Mouse (Mus musculus): ENCODE data around the gene Gm20481.
"Not testable (repeated sequence)": the region's sequence is repeated elsewhere in the genome, so short reads cannot be mapped to it uniquely, and the experiment has no call there.

Gm20481 gene

DNA sequence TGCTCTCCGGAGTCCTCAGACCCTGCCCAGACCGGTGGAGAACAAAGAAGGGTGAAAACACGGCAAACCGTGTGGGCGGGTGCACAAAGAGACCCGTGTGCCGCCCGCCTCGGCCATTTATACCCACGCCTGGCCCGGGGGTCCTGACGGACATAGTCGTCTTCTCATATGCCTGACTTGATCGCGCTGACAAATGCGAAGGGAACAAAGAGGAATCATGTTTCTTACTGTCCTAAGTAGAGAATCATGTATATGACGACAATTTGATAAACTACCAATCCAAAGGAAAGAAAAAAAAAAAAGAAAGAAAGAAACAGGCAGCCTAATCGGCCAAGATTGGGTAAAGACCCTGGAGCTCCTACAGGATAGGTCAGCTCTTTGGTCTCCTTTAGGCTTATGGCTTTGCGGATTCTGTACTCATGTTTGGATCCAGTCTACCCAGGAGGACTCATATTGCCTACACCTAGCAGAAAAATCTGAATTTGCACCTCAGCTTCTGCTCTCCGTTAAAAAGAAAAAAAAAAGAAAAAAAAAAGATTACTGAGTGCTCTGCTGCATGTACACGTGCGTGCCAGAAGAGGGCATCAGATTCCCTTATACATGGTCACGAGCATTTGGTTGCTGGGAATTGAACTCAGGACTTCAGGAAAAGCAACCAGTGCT is 17.2 kb upstream of the Gm20481 start:
- DNase-seq: peak; percentile 99

DNA sequence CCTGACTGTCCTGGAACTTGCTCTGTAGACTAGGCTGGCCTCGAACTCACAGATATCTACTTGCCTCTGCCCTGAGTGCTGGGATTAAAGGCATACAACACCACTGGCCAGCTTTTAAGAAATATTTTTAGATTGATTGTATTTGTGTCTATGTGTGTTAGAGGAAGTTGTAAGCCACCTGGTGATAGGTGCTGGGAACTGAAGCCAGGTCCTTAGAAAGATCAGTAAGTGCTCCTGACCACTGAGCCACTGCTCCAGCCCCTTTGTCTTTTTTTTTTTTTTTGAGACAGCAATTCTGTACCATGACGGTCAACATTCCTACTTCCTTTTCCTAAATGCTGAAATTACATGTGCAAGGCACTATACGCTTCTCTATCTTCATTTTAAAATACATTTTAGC is 16.5 kb upstream of the Gm20481 start:
- no peak for DNase-seq

DNA sequence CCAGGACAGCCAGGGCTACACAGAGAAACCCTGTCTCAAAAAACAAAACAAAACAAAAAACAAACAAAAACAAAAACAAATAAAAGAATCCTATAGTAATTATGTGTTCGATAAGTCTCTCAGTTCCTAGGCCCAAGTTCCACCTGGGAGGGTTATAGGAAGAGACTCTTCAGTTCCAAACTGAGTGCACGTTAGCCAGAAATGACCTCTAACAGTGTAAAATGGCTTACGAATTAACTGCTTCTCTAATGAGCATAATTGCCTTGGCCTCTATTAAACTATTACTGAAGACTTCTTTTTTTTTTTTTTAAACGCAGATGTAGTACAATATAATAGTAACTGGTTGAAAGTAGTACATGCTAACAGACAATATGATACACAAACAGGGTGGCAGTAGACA is 15.8 kb upstream of the Gm20481 start:
- no peak for DNase-seq

DNA sequence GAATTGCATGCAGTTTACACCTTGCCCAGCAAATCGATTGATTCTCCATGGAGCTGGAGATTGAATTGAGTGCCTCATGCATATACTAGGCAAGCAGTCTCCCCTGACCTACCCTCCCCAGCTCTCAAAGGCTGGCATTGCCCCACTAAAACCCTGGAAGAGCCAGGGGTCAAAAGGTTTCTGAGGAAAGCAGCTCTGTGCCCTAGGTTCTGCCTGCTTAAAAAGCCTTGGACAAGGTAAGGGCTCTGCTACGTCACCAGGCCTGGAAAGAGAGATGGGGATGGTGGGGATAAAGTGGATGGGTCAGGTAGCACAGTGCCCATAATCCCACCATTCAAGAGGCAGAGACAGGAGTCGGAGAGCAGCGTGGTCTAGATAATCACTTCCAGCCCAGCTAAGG is 14.9 kb upstream of the Gm20481 start:
- DNase-seq: peak; percentile 90

DNA sequence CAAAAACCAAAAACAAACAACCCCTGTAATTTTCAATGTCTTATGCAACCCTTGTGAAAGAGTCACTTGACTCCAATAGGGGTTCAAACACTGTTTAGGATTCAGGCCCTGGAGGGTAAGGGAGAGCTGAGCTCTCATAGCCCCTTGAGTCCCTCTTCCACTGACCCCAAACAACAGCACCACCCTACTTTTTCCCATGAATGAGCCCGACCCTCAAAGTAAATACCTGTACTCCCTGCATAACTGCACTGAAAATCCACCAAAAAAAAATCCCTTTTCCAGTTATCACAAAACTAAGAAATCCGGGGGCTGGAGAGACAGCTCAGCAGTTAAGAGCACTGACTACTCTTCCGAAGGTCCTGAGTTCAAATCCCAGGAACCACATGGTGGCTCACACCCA is 13.8 kb upstream of the Gm20481 start:
- no peak for DNase-seq

DNA sequence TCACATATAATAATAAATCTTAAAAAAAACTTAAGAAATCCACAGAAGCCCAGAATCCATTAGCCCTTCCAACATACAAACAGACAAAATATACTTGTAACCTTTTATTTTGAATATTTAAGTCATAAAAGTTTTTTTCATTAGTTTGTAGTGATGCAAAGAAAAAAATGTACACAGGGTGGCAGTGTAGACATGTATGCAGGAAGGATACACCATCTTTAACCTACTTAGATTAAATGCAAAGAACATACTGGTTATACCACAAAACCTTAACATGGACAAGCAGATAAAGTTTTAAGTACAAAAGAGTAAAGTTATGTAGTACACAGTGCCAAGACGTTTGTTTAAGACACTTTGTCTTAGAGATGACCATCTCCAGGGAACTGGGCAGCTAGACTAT is 13.4 kb upstream of the Gm20481 start:
- DNase-seq: no peak

DNA sequence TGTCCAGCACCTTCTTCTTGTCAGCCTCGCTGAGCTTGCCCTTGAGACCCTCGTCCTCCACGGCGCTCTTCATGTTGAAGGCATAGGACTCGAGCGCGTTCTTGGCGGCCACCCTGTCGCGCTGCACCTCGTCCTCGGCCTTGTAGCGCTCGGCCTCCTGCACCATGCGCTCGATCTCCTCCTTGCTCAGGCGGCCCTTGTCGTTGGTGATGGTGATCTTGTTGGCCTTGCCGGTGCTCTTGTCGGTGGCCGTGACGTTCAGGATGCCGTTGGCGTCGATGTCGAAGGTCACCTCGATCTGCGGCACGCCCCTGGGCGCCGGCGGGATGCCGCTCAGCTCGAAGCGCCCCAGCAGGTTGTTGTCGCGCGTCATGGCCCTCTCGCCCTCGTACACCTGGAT is 12.4 kb upstream of the Gm20481 start:
- peak; percentile 94 for DNase-seq

DNA sequence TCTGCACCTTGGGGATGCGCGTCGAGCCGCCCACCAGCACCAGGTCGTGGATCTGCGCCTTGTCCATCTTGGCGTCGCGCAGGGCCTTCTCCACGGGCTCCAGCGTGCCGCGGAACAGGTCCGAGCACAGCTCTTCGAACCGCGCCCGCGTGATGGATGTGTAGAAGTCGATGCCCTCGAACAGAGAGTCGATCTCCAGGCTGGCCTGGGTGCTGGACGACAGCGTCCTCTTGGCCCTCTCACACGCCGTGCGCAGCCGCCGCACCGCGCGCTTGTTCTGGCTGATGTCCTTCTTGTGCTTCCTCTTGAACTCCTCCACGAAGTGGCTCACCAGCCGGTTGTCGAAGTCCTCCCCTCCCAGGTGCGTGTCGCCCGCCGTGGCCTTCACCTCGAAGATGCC is 11.7 kb upstream of the Gm20481 start:
- peak; percentile 90 for DNase-seq

DNA sequence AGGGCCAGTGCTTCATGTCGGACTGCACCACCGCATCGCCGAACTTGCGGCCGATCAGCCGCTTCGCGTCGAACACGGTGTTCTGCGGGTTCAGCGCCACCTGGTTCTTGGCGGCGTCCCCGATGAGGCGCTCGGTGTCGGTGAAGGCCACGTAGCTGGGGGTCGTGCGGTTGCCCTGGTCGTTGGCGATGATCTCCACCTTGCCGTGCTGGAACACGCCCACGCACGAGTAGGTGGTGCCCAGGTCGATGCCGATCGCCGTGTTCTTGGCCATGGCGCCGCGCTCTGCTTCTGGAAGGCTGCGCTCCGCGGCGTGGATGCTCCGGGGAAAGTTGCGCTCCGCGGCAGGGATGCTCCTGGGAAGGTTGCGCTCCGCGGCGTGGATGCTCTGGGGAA is 11.0 kb upstream of the Gm20481 start:
- peak; percentile 87 for DNase-seq

DNA sequence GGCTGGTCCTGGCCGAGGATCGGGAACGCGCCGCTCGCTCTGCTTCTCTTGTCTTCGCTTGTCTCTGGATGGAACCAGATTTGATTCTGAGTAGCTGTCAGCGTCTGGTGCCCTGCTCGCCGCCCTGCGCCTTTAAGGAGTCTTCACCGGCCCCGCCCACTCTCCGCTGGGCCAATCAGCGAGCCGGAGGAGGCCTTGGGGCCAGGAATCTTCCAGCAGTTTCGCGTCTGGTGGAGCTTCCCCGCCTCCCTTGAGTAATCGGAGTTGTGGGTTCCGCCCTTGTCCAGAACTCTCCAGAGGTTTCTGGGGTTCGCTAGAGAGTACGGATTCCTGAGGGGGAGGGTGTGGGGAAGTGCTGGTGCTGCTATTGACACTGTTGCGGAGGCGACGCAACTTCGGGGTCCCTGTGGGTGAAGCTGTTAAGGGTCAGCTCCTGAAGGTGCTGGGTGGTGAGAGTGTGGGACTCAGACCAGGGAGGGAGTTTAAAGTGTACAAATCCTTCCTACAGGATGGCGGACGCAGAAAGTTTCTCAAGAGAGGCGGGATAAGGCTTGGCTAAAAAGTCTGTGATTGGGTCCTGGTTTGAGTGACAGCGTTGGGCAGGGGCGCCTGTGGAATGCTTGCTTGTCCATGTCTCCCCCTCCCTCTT is 10.5 kb upstream of the Gm20481 start, which contains the start of gene Hspa1b:
Gene Hspa1b, minus strand, starts transcription at position 109 of the 649 bp plus-strand sequence.
- peak; percentile 99 for DNase-seq

DNA sequence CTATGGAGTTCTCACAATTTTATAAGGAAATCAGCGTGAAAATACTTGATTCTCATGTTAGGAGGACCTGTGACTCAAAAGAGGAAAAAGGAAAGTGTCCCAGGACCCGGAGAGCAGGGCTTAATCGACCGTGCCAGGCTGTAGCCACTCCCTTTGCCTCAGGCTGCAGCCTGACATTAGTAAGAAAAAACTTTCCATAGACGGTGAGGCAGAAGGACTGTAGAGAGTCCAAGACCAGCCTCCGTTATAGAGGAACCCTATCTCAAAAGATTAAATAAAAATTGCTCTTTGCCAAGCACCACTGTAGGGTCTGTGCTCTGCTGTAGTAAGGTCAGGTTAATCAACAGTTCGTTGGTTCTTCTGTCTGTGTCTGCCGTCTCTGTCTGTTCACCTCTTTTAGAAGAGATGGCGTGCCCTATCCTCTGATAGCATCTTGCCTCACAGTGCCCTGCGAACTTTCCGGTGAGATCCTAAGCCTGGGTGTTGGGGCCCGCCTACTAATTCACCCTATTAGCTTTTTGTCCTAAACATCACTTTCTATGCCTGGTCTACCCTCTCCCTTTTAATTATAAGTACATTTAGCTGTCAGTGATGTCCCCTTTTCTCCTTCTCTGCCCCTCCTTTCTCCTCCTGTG is 9.7 kb upstream of the Gm20481 start:
- peak; percentile 96 for DNase-seq

DNA sequence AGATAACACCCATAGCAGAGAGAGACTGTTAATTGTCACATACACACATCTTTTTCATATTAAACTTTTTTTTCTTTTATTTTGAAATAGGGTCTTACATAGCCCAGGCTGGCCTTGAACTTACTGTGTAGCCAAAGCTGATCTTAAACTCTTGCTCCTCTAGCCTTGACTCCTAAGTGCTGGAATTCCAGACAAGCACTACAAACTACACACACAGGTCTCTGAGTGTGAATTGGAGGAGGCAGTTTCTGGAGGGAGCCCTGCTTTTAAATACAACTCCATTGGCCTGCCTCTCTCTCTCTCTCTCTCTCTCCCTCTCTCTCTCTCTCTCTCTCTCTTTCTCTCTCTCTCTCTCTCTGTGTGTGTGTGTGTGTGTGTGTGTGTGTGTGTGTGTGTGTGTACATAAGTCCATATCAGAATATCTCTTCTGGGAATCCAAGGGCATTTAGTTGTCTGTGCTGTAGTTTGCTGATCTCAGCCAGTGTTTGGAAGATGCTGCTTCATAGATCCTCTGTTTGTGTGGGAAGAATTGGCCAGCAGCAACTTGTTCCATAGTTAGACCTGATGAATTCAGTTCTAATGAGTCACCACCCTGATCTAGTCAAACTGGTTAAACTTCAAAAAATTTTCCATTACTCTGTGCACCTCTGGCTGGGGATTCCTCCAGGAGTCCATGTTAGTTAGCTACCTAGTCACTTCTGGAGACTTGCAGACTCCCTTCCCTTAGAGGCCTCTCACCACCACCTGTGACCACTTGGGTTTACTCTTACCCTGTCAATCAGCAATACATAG is 8.8 kb upstream of the Gm20481 start:
- peak; percentile 84 for DNase-seq

DNA sequence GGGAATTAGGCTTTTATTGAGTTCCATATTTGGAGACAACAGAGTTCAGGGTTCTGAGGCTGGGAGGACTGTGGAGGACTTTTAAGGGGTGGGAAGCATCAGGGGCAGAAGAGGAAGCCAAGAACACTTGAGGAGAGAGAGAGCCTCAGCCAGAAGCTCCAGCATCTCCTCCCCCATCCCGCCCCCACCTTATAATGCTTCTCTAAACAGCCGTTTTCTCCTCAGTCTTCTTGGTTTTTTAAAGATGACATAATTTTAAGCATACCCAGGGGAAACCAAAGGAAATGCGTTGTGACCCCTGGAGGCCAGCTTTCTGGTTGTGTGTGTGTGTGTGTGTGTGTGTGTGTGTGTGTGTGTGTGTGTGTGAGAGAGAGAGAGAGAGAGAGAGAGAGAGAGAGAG is 7.6 kb upstream of the Gm20481 start:
- peak; percentile 95 for DNase-seq

DNA sequence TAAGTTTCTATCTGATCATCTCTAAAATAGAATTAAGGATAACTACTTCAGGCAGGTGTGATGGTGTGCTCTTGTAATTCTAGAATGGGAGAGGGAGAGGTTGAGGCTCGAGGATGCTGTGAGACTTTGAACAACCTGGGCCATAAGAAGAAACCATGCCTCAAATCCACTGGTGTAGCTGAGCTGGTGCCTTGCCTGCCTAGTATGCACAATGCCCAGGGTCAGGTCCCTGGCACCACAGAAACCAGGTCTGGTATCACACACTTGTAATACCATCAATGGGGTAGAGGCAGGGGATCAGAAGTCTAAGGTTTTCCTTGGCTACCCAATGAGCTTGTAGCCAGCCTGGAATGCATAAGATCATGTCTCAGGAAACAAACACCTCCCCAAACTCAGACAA is 6.9 kb upstream of the Gm20481 start:
- DNase-seq: peak; percentile 91

DNA sequence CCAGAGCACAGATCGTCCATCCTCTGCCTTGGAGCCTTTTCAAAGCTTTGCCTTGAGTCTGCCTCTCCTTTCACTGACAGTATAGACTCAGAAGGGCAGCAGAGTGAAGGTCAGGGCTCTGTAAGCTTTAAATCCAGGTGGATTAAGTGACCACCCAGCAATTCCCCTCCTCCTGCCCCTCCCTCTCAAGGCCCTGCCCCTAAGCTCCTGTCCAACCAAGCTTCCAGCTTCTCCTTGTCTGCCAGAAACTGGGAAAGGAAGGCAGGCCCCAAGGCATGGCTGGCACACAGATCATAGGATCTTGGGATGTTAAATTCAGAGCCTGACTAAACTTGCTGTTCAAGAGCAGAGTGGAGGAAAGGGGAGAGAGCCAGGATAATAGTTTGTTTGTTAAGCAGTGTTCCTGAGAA is 5.1 kb upstream of the Gm20481 start:
- DNase-seq: peak; percentile 93

DNA sequence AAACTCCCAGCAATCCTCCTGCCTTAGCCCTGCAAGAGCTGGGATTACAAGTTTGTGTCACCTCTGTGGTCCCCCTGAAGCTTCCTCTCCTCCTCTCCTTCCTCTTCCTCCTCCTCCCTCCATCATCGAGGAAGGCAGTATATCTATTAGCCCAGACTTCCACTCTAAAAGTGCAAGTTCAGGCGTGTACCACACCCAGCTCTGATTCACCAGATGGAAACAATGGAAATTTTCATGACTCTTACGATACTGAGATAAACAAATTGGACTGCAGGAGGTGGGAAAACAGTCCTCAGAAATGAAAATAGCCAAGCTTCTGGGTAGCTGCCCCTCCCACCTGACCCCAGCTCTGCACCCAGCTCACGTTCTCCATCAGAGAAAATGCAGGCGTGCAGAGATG is 4.1 kb upstream of the Gm20481 start:
- DNase-seq: peak; percentile 92

DNA sequence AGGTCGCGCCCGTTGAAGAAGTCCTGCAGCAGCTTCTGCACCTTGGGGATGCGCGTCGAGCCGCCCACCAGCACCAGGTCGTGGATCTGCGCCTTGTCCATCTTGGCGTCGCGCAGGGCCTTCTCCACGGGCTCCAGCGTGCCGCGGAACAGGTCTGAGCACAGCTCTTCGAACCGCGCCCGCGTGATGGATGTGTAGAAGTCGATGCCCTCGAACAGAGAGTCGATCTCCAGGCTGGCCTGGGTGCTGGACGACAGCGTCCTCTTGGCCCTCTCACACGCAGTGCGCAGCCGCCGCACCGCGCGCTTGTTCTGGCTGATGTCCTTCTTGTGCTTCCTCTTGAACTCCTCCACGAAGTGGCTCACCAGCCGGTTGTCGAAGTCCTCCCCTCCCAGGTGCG is 1.1 kb downstream of the Gm20481 start:
- DNase-seq: peak; percentile 91

DNA sequence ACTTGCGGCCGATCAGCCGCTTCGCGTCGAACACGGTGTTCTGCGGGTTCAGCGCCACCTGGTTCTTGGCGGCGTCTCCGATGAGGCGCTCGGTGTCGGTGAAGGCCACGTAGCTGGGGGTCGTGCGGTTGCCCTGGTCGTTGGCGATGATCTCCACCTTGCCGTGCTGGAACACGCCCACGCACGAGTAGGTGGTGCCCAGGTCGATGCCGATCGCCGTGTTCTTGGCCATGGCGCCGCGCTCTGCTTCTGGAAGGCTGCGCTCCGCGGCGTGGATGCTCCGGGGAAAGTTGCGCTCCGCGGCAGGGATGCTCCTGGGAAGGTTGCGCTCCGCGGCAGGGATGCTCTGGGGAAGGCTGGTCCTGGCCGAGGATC is 2.0 kb downstream of the Gm20481 start:
- not testable (repeated sequence) for DNase-seq

DNA sequence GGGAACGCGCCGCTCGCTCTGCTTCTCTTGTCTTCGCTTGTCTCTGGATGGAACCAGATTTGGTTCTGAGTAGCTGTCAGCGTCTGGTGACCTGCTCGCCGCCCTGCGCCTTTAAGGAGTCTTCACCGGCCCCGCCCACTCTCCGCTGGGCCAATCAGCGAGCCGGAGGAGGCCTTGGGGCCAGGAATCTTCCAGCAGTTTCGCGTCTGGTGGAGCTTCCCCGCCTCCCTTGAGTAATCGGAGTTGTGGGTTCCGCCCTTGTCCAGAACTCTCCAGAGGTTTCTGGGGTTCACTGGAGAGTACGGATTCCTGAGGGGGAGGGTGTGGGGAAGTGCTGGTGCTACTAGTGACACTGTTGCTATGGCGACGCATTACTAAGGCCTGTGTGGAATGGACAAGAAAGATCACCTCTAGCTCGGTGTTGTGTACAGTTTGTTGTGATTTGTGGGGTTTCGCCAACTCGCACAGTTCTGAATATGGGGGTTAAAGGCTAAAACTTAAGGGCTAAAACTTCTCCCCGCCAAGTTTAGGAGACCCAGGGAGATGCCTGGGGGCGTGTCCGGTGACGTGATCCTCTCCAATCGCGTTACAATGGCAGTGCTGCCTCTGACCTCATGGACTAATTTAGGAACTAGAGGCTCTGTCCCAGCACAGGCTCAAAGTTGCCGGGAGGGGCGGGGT is 2.5 kb downstream of the Gm20481 start, which contains the start of the genes Hspa1a and Hspa1l:
Gene Hspa1a, minus strand, starts transcription at position 88 of the 681 bp plus-strand sequence.
Gene Hspa1l, plus strand, starts transcription at position 635 of the 681 bp plus-strand sequence.
- peak; percentile 100 for DNase-seq

DNA sequence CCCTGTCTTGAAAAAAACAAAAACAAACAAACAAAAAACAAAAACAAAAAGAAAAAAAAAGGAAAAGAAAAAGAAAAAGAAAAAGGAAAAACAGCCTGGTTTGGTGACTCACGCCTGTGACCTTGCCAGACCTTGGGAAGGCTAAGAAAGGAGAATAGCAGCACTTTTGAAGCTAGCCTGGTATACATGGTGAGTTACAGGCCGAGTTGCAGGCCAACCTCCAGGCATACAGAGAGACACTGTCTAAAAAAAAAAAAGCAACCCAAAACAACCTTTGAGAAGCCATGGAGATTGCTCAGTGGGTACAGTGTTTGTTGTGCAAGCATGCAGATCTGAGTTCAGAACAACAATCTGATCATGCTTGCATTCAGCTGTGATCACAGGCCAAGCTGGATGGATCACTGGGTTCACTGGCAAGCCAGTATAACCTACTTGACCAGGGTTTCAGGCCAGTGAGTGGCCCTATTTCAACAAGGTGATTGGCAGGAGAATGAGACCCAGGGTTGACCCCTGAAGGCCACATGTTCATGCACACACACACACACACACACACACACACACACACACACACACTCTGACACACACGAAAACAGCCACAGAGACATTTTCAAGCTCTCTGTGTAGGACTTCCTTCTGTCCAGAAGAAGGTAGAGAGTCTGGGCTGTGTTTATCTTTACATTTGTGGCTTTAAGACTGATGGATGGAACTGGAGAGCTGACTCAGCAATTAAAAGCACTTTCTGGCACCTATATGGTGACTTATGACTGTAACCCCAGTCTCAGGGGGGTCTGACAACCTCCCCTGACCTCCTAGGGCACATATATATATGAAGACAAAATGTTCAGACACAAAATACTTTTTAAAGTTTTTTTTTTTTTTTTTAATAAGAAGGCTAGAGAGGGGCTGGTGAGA is 6.1 kb downstream of the Gm20481 start:
- no peak for DNase-seq

DNA sequence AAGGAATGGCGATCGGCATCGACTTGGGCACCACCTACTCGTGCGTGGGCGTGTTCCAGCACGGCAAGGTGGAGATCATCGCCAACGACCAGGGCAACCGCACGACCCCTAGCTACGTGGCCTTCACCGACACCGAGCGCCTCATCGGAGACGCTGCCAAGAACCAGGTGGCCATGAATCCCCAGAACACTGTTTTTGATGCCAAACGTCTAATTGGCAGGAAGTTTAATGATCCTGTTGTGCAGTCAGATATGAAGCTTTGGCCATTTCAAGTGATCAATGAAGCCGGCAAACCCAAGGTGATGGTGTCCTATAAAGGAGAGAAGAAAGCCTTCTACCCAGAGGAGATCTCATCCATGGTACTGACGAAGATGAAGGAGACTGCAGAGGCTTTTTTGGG is 7.3 kb downstream of the Gm20481 start:
- DNase-seq: peak; percentile 89

DNA sequence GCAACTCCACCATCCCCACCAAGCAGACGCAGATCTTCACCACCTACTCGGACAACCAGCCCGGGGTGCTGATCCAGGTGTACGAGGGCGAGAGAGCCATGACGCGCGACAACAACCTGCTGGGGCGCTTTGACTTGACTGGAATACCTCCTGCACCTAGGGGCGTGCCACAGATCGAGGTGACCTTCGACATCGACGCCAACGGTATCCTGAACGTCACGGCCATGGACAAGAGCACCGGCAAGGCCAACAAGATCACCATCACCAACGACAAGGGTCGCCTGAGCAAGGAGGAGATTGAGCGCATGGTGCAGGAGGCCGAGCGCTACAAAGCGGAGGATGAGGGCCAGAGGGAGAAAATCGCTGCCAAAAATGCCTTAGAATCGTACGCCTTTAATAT is 8.5 kb downstream of the Gm20481 start:
- peak; percentile 91 for DNase-seq
